Mouse (Mus musculus) neural tube, embryonic 11.5 days (tissue): Measurements from ENCODE around the gene 9330182L06Rik. TPM values are rescaled to one million over a fixed set of nuclear protein-coding genes. Genes with fewer than 3 reads are reported as not detected.
A peak's percentile ranks its signal among the peaks of the same experiment; 100 is the strongest.

Experiments used
- ATAC-seq: fragments of 200-750 bp; cut with Nextera tagmentation; 2 replicates; pipeline ENCODE4 v1.8.0; 2017; ENCODE audit warnings: moderate number of reproducible peaks, mild to moderate bottlenecking, moderate TSS enrichment, moderate library complexity; ENCODE audit not compliant: insufficient read depth, low FRiP score, low TSS enrichment
- DNase-seq: peaks from one replicate; pipeline ENCODE4 v3.0.0-alpha.2; 2015; ENCODE audit warnings: low spot score
- H3K27ac ChIP-seq: fragments of 300-500 bp; sonication (generic); 2 replicates; pipeline ENCODE4 v1.5.1; 2014; ENCODE audit warnings: low read depth, mild to moderate bottlenecking, low read length
- H3K27me3 ChIP-seq: fragments of 300-500 bp; sonication (generic); 2 replicates; pipeline ENCODE4 v1.6.1; 2014; ENCODE audit warnings: mild to moderate bottlenecking, low read length, mixed read lengths; ENCODE audit not compliant: control insufficient read depth, insufficient read depth
- H3K36me3 ChIP-seq: fragments of 300-500 bp; sonication (generic); 2 replicates; pipeline ENCODE4 v1.6.1; 2014; ENCODE audit warnings: mild to moderate bottlenecking, low read length, moderate library complexity, mixed read lengths; ENCODE audit not compliant: control insufficient read depth, insufficient read depth
- H3K4me1 ChIP-seq: fragments of 300-500 bp; sonication (generic); 2 replicates; pipeline ENCODE4 v1.6.1; 2014; ENCODE audit warnings: low read length, mixed read lengths; ENCODE audit not compliant: control insufficient read depth, insufficient read depth
- H3K4me2 ChIP-seq: fragments of 300-500 bp; sonication (generic); 2 replicates; pipeline ENCODE4 v1.6.1; 2014; ENCODE audit warnings: low read depth, mild to moderate bottlenecking, moderate library complexity
- H3K4me3 ChIP-seq: fragments of 300-500 bp; sonication (generic); 2 replicates; pipeline ENCODE4 v1.5.1; 2014; ENCODE audit warnings: low read depth, low read length
- H3K9ac ChIP-seq: fragments of 300-500 bp; sonication (generic); 2 replicates; pipeline ENCODE4 v1.6.1; 2014; ENCODE audit warnings: mild to moderate bottlenecking, low read length
- H3K9me3 ChIP-seq: fragments of 300-500 bp; sonication (generic); 2 replicates; pipeline ENCODE4 v1.6.1; 2016; ENCODE audit warnings: low read length; ENCODE audit not compliant: control insufficient read depth
- WGBS: fragments of 180-500 bp; shearing (Covaris S2); extraction: QIAGEN DNeasy Blood & Tissue Kit; methylation state at CpG from one replicate; pipeline ENCODE4 v1.1.7; 2014; 5-methylcytosine and 5-hydroxymethylcytosine counted together
- polyA plus RNA-seq: library from polyadenylated mRNA; unstranded; fragments of >200 nt; fragmentation: Nextera tagmentation; extraction: Ambion mirVana; gene quantifications from 2 replicates; pipeline ENCODE4 v1.2.1, GENCODE M21; 2014

9330182L06Rik gene
- polyA plus RNA-seq, 1 experiment from 2014 or later = 10.3 TPM

GRCm38 (mm10) chr5:9326863-9327262 lies 60.9 kb downstream of the 9330182L06Rik start:
- H3K4me1 ChIP-seq = no peaks in the 10 kb centered on the region
- H3K9me3 ChIP-seq = no peaks in the 10 kb centered on the region
- no peak overlapping the region for H3K9ac ChIP-seq
- H3K27me3 ChIP-seq = no peaks in the 10 kb centered on the region
- DNase-seq (no peak), ATAC-seq (no peak)
- H3K4me2 ChIP-seq = no peak overlapping the region
- no peak overlapping the region for H3K27ac ChIP-seq
- H3K4me3 ChIP-seq = no peak overlapping the region
- 59% methylated on average over 1 of the region's 1 CpGs for WGBS
- no peaks in the 10 kb centered on the region for H3K36me3 ChIP-seq

DNA sequence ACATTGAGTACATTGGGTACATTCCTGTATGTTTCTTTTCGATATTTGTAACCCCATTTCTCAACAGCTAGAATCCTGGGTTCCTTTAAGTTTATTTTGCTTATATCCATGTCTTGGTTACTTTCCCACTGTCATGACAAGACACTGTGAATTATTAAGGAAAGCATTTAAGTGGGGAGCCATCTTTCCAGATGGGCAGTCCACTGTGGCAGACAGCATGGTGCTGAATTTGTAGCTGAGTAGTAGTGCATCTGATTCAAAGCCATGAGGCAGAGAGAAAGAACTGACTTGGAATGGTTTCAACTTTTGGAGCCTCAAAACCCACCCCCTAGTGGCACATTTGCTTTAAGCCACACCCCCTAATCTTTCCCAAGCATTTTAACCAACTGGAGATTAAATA lies 61.6 kb downstream of the 9330182L06Rik start:
- DNase-seq (no peak), ATAC-seq (no peak)
- H3K36me3 ChIP-seq = no peaks in the 10 kb centered on the region
- 84% methylated on average over 1 of the region's 1 CpGs for WGBS
- no peak overlapping the region for H3K27ac ChIP-seq
- H3K4me1 ChIP-seq = no peaks in the 10 kb centered on the region
- no peak overlapping the region for H3K4me3 ChIP-seq
- no peak overlapping the region for H3K4me2 ChIP-seq
- H3K9me3 ChIP-seq = no peaks in the 10 kb centered on the region
- H3K9ac ChIP-seq = no peak overlapping the region
- no peaks in the 10 kb centered on the region for H3K27me3 ChIP-seq

- Histone ChIP-seq H3K4me1 (no peaks in the 10 kb centered on the region), H3K9me3 (no peaks in the 10 kb centered on the region), H3K27me3 (no peaks in the 10 kb centered on the region), H3K9ac (no peak overlapping the region), H3K4me3 (no peak overlapping the region), H3K4me2 (no peak overlapping the region), H3K27ac (peak overlapping the region; percentile 75), H3K36me3 (no peaks in the 10 kb centered on the region)
- 63% methylated on average over 7 of the region's 7 CpGs for WGBS
- DNase-seq (peak; percentile 42), ATAC-seq (peak; percentile 87)
Measured at GRCm38 (mm10) chr5:9338756-9339510, 73.0 kb downstream of the 9330182L06Rik start.

GRCm38 (mm10) chr5:9339511-9340173 lies 73.7 kb downstream of the 9330182L06Rik start:
- ATAC-seq = peak; percentile 77

GRCm38 (mm10) chr5:9344581-9344980 lies 78.7 kb downstream of the 9330182L06Rik start:
- Histone ChIP-seq H3K4me1 (no peaks in the 10 kb centered on the region), H3K4me2 (no peak overlapping the region), H3K9ac (no peak overlapping the region), H3K9me3 (no peaks in the 10 kb centered on the region), H3K36me3 (no peaks in the 10 kb centered on the region), H3K27ac (peak overlapping the region; percentile 34; the same call in 1 of the 2 replicates), H3K27me3 (no peaks in the 10 kb centered on the region), H3K4me3 (no peak overlapping the region)
- WGBS = 67% methylated on average over 5 of the region's 5 CpGs
- ATAC-seq = no peak
- no peak for DNase-seq

More at GRCm38 (mm10) chr5:9339511-9340173, 73.7 kb downstream of the 9330182L06Rik start:
- DNase-seq = no peak
- Histone ChIP-seq H3K4me2 (no peak overlapping the region), H3K27me3 (no peaks in the 10 kb centered on the region), H3K4me1 (no peaks in the 10 kb centered on the region), H3K9me3 (no peaks in the 10 kb centered on the region), H3K27ac (peak overlapping the region; percentile 75), H3K36me3 (no peaks in the 10 kb centered on the region), H3K9ac (no peak overlapping the region), H3K4me3 (no peak overlapping the region)
- 66% methylated on average over 8 of the region's 8 CpGs for WGBS

DNA sequence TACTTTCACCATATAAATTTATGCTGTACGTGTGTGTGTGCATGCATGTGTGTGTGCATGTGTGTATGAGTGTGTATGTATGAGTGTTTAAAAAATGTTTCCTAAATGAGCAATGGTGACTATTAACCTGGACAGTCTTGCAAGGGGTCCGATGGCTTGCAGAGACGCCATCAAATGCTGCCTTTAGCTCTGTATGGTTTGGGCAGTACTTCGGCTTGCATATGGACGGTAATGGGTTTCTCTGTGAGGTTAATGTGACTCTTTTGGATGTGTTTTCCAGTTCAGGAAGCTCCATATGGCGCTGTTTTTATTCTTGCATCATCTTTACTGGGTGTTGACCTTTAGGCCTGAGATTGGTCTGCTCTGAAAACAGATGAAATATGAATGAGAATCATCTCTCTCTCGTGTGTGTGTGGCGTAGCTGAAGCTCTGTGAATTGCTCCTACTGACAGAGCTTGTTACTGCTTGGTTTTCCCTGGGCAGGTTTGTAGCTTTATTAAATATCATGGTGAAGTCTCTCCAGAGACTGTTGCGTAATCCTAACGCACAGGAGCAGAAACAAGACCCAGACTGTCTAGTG lies 79.2 kb downstream of the 9330182L06Rik start:
- H3K27me3 ChIP-seq = no peaks in the 10 kb centered on the region
- no peak overlapping the region for H3K9ac ChIP-seq
- H3K27ac ChIP-seq = 0 out of 2 replicates have a peak overlapping the region, but pooled peaks have one; percentile 34
- WGBS = 81% methylated on average over 10 of the region's 10 CpGs
- H3K4me1 ChIP-seq = no peaks in the 10 kb centered on the region
- DNase-seq (no peak), ATAC-seq (peak; percentile 51)
- no peaks in the 10 kb centered on the region for H3K36me3 ChIP-seq
- H3K4me2 ChIP-seq = no peak overlapping the region
- H3K4me3 ChIP-seq = no peak overlapping the region
- no peaks in the 10 kb centered on the region for H3K9me3 ChIP-seq

DNA sequence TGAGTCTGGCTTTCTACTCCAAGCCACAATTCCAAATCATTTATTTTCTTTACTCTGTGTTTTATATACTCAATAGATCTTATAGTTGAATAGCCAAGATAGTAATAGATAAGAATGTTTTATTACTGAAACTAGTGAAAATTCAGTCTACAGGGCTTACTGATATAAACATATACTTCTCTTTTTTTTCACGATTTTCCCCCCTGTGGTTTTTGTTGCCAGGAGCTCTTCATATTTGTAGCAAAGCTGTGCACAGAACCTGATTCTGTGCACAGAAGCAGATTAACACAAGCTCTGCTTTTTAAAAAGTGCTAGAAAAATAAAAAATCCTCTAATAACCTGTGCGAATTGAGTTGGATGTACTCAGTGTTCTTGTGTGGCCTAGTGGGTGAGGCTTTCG lies 79.7 kb downstream of the 9330182L06Rik start:
- 93% methylated on average over 3 of the region's 3 CpGs for WGBS
- Histone ChIP-seq H3K27ac (no peak overlapping the region), H3K4me1 (no peaks in the 10 kb centered on the region), H3K27me3 (no peaks in the 10 kb centered on the region), H3K9ac (no peak overlapping the region), H3K9me3 (no peaks in the 10 kb centered on the region), H3K4me3 (no peak overlapping the region), H3K4me2 (no peak overlapping the region), H3K36me3 (no peaks in the 10 kb centered on the region)
- DNase-seq (no peak), ATAC-seq (no peak)

- Histone ChIP-seq H3K4me1 (no peaks in the 10 kb centered on the region), H3K9ac (no peak overlapping the region), H3K27ac (no peak overlapping the region), H3K27me3 (no peaks in the 10 kb centered on the region), H3K9me3 (no peaks in the 10 kb centered on the region), H3K4me3 (no peak overlapping the region), H3K4me2 (no peak overlapping the region), H3K36me3 (no peaks in the 10 kb centered on the region)
- 75% methylated on average over 4 of the region's 4 CpGs for WGBS
- DNase-seq = no peak
- ATAC-seq = no peak
Measured at GRCm38 (mm10) chr5:9346510-9346909, 80.6 kb downstream of the 9330182L06Rik start.
